Mouse (Mus musculus) liver, embryonic 14.5 days (tissue): ENCODE measurements around the gene Id1.

Source experiments
- CTCF ChIP-seq: IDR thresholded peaks from 2 replicates; pipeline ENCODE4 v1.5.1; 2016; ENCODE audit warnings: antibody characterized with exemption, low read depth, control low read depth
- EP300 ChIP-seq: IDR thresholded peaks from 2 replicates; pipeline ENCODE4 v1.6.1; 2016; ENCODE audit warnings: antibody characterized with exemption, low read depth

DNA sequence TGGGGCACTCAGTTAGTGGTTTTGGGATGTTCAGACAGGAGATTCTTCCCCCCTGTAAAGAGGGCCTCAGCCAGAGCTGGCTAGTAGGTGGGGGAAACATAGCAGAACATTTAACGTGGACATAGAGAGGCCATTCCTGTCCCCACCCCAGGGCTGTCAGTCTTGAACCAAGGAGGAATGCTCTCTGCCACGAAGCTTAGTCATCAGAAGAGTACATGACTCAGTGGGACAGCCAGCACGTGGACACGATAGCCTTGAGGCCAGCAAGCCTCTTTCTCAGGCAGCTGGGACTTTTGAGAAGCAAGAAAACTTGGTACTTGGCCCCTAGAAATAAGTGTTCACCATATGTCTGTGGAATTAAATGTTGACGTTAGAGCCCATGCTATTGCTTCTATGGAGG is 46.6 kb downstream of the Id1 start:
- no peak for TF ChIP-seq CTCF
- TF ChIP-seq EP300 = no peak
